Mouse (Mus musculus) hindbrain, embryonic 16.5 days (tissue): ENCODE data around the gene Gm43738. TPM values are rescaled to one million over a fixed set of nuclear protein-coding genes. Genes with fewer than 3 reads are reported as not detected.

Experiments used
- ATAC-seq: fragments of 200-750 bp; cut with Nextera tagmentation; 2 replicates; pipeline ENCODE4 v1.8.0; 2017; ENCODE audit warnings: moderate TSS enrichment, moderate library complexity
- H3K27ac ChIP-seq: fragments of 300-500 bp; sonication (generic); 2 replicates; pipeline ENCODE4 v1.5.1; 2014; ENCODE audit warnings: low read depth, mild to moderate bottlenecking, control low read depth, low read length, moderate library complexity
- H3K27me3 ChIP-seq: fragments of 300-500 bp; sonication (generic); replicated peaks from 2 replicates; pipeline ENCODE4 v1.6.1; 2014; ENCODE audit warnings: low read length; ENCODE audit not compliant: control insufficient read depth, insufficient read depth
- H3K36me3 ChIP-seq: fragments of 300-500 bp; sonication (generic); 2 replicates; pipeline ENCODE4 v1.6.1; 2014; ENCODE audit warnings: mild to moderate bottlenecking, low read length, moderate library complexity, mixed read lengths; ENCODE audit not compliant: control insufficient read depth, insufficient read depth
- H3K4me1 ChIP-seq: fragments of 300-500 bp; sonication (generic); 2 replicates; pipeline ENCODE4 v1.6.1; 2014; ENCODE audit warnings: low read depth, low read length; ENCODE audit not compliant: control insufficient read depth, insufficient read depth
- H3K4me2 ChIP-seq: fragments of 300-500 bp; sonication (generic); 2 replicates; pipeline ENCODE4 v1.6.1; 2014; ENCODE audit warnings: mild to moderate bottlenecking, low read length, control low read depth, moderate library complexity
- H3K4me3 ChIP-seq: fragments of 300-500 bp; sonication (generic); 2 replicates; pipeline ENCODE4 v1.5.1; 2014; ENCODE audit warnings: mild to moderate bottlenecking, low read length, control low read depth, moderate library complexity
- H3K9ac ChIP-seq: fragments of 300-500 bp; sonication (generic); 2 replicates; pipeline ENCODE4 v1.6.1; 2014; ENCODE audit warnings: low read depth, mild to moderate bottlenecking, control low read depth, low read length, moderate library complexity
- H3K9me3 ChIP-seq: fragments of 300-500 bp; sonication (generic); 2 replicates; pipeline ENCODE4 v1.6.1; 2014; ENCODE audit warnings: mild to moderate bottlenecking, low read length, moderate library complexity; ENCODE audit not compliant: control insufficient read depth
- WGBS: fragments of 180-500 bp; shearing (Covaris S2); extraction: QIAGEN DNeasy Blood & Tissue Kit; methylation state at CpG from one replicate; pipeline ENCODE4 v1.1.7; 2014; 5-methylcytosine and 5-hydroxymethylcytosine counted together
- polyA plus RNA-seq: library from polyadenylated mRNA; unstranded; fragments of >200 nt; fragmentation: Nextera tagmentation; extraction: Ambion mirVana; gene quantifications from 2 replicates; pipeline ENCODE4 v1.2.1, GENCODE M21; 2015

Gene Gm43738
- polyA plus RNA-seq, 1 experiment from 2014 or later, result not detected

DNA sequence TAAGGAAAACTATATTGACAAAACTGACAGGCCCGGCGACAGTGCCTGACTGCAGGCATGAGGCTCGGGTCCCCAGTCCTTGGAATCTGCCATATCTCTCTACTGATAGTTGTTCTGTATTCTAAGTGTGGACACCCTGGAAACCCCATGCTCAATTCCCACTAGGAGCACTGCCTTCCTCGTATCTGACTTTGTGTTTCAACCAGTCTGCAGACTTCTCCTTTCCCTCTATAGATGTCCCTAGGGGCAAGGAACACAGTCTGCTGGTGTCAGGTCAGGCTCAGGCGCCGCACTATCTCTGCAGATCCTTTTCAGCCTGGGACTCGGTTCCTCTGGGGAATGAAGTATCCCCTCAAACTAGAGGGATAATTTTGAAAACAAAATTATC, 32.2 kb upstream of the Gm43738 start:
- no peak overlapping the region for H3K4me2 ChIP-seq

DNA sequence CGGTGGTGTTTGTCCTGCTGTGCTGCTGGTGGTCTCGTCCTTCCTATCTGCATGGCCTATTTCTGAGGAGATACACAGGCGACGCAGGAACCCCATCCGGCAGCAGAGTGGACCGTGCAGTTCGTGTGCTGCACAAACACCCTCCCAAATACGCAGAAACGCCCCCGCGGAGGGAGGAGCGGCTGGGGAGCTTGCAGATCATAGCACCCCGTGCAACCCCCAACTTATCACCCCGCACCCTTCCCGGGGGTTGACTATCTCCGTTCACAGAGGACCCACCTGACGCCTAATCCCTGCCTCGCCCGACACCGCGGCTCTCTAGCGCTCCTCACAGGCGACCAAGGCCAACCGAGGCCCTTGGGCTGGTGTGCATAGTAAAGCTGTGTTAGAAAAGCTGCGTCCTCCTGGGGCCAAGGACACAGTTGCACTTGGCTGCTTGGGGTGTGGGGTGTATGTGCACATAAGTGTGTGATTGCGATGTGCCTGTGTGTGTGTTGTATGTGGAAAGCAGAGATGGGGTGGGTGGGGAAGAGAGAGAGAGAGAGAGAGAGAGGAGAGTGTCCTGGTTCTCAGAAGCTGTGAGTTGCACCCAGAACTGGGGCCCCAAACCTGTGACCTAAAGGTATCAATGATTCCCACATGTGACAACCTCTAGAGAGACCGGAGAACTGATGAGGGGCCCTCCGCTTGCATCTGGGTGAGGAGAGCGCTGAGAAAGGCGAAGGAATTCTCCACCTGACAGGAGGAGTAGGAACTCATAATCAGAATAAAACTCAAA, 31.6 kb upstream of the Gm43738 start:
- no peak overlapping the region for H3K27ac ChIP-seq
- H3K9ac ChIP-seq, result peak overlapping the region; percentile 56
- H3K9me3 ChIP-seq, result no peaks in the 10 kb centered on the region
- no peaks in the 10 kb centered on the region for H3K27me3 ChIP-seq
- H3K4me3 ChIP-seq, result peak overlapping the region; percentile 35
- peak; percentile 81 for ATAC-seq
- H3K4me1 ChIP-seq, result peaks cover 5% of the 10 kb centered on the region; the same call in 1 of the 2 replicates
- H3K36me3 ChIP-seq, result no peaks in the 10 kb centered on the region
- peak overlapping the region; percentile 77 for H3K4me2 ChIP-seq
- 17% methylated on average over 30 of the region's 30 CpGs for WGBS

More for the DNA sequence above, 32.2 kb upstream of the Gm43738 start:
- Histone ChIP-seq H3K27me3 (no peaks in the 10 kb centered on the region), H3K27ac (no peak overlapping the region), H3K9me3 (no peaks in the 10 kb centered on the region), H3K4me1 (peaks cover 5% of the 10 kb centered on the region; the same call in 1 of the 2 replicates), H3K36me3 (no peaks in the 10 kb centered on the region), H3K4me3 (no peak overlapping the region), H3K9ac (no peak overlapping the region)
- 82% methylated on average over 7 of the region's 7 CpGs for WGBS
- no peak for ATAC-seq

DNA sequence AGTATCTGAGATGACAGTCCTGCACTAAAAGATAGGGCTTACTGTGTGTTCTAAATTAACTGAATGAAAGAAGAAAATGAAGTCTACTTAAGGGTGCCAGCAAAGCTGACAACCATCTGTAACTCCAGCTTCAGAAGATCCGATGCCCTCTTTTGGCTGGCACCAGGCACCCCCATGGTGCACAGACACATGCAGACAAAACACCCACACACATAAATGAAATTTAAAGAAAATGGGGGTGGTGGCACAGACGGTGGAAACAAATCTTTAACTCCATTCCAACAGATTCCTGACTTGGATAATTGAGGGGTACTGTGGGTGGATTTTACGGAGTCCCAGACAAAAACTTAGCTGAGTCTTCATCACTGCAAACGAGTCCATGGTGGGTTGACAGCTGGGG, 30.9 kb upstream of the Gm43738 start:
- 0 out of 2 replicates have a peak, but pooled peaks have one; percentile 9 for ATAC-seq
- no peak overlapping the region; the same call in none of the 2 replicates for H3K4me3 ChIP-seq
- 30% methylated on average over 4 of the region's 4 CpGs for WGBS

DNA sequence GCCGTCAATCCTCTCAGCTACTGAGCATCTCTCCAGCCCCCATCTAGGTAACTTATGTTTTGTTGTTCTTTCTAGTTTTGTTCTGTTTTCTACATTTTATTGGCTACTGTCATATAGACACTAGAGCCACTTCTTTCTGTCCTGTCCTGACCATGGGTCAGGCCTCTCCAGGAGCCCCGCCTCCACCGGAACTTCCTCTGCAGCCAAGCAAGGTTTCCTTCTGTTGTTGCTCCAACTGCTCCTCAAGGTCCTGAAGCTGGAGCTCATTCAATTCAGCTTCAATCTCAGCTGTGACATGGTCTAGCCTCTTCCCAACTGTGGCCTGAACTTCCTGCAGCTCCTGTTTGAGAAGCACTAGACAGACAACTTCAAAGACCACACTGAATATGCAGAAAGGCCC, 29.0 kb upstream of the Gm43738 start:
- Histone ChIP-seq H3K9me3 (no peaks in the 10 kb centered on the region), H3K4me1 (peaks cover 5% of the 10 kb centered on the region; the same call in 1 of the 2 replicates), H3K36me3 (no peaks in the 10 kb centered on the region), H3K27ac (no peak overlapping the region), H3K4me2 (no peak overlapping the region), H3K4me3 (no peak overlapping the region), H3K9ac (no peak overlapping the region), H3K27me3 (no peaks in the 10 kb centered on the region)
- WGBS, result 90% methylated on average over 3 of the region's 3 CpGs
- ATAC-seq, result no peak

More for the DNA sequence above, 30.9 kb upstream of the Gm43738 start:
- Histone ChIP-seq H3K9me3 (no peaks in the 10 kb centered on the region), H3K9ac (peak overlapping the region; percentile 56), H3K27me3 (no peaks in the 10 kb centered on the region), H3K36me3 (no peaks in the 10 kb centered on the region), H3K27ac (no peak overlapping the region), H3K4me1 (peaks cover 5% of the 10 kb centered on the region; the same call in 1 of the 2 replicates), H3K4me2 (peak overlapping the region; percentile 77)

DNA sequence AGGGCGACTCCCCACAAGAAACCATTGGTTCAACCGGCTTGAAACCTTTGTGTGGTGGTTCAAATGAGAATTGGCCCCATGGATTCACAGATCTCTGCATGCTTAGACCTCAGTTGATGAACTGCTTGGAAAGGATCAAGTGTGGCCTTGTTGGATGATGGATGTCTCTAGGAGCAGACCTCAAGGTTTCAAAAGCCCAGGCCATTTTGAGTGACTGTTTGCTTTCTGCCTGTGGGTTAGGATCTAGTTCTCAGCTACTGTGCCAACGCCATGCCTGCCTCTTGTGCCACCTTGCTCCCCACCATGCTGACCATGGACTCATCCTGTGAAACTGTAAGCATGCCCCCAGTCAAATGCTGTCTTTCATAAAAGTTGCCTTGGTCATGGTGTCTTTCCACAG, 25.1 kb upstream of the Gm43738 start:
- WGBS, result 90% methylated on average over 3 of the region's 3 CpGs
- H3K4me3 ChIP-seq, result no peak overlapping the region
- no peak overlapping the region for H3K27ac ChIP-seq
- H3K4me1 ChIP-seq, result no peaks in the 10 kb centered on the region
- no peak for ATAC-seq
- H3K36me3 ChIP-seq, result no peaks in the 10 kb centered on the region
- H3K9ac ChIP-seq, result no peak overlapping the region
- no peaks in the 10 kb centered on the region for H3K27me3 ChIP-seq
- no peak overlapping the region for H3K4me2 ChIP-seq
- H3K9me3 ChIP-seq, result no peaks in the 10 kb centered on the region

DNA sequence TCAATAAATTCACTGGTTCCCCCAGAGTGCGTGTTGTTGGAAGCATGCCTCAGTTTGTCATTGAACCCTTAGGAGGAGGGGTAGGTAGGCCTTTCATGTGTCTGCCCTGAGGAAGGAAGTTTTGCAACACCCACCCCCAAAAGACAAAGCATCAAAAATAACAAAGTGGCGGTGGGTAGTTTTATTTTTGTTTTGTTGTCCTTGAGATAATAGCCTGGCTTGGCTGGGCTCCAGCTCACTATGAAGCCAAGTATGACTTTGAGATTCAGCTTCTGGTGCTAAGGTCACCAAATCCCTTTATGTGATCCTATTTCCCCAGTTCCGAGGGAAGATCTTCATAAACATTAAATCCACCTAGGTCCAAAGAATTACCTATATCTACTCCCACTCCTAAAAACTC, 23.3 kb upstream of the Gm43738 start:
- no peaks in the 10 kb centered on the region for H3K27me3 ChIP-seq
- no peaks in the 10 kb centered on the region for H3K4me1 ChIP-seq
- H3K27ac ChIP-seq, result no peak overlapping the region
- no peaks in the 10 kb centered on the region for H3K36me3 ChIP-seq
- WGBS, result 73% methylated on average over 3 of the region's 3 CpGs
- no peak overlapping the region for H3K4me3 ChIP-seq
- no peaks in the 10 kb centered on the region for H3K9me3 ChIP-seq
- H3K4me2 ChIP-seq, result no peak overlapping the region
- no peak overlapping the region for H3K9ac ChIP-seq
- ATAC-seq, result no peak

DNA sequence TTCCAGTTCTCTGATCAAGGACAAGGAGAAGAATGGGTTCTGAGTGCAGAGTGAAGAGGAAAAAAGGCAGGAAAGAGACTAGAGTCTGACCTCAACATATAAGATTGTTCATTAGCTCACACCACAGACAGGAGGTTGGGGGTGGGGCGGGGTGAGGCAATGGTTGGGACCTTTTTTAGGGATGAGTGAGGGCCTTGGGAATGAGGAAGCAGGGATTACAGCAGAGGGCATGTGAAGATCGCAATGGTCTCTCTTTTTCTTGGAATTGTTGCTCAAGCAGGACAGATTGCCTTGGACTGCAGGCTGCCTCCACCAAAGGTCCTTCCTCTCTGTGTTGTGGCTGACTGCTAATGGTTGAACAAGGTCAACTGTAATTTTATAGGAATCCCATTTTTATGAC, 22.4 kb upstream of the Gm43738 start:
- H3K4me2 ChIP-seq, result no peak overlapping the region
- H3K36me3 ChIP-seq, result no peaks in the 10 kb centered on the region
- no peaks in the 10 kb centered on the region for H3K9me3 ChIP-seq
- no peak overlapping the region for H3K4me3 ChIP-seq
- H3K27me3 ChIP-seq, result no peaks in the 10 kb centered on the region
- H3K27ac ChIP-seq, result no peak overlapping the region
- H3K9ac ChIP-seq, result no peak overlapping the region
- ATAC-seq, result no peak
- no peaks in the 10 kb centered on the region for H3K4me1 ChIP-seq
- 85% methylated on average over 2 of the region's 2 CpGs for WGBS

DNA sequence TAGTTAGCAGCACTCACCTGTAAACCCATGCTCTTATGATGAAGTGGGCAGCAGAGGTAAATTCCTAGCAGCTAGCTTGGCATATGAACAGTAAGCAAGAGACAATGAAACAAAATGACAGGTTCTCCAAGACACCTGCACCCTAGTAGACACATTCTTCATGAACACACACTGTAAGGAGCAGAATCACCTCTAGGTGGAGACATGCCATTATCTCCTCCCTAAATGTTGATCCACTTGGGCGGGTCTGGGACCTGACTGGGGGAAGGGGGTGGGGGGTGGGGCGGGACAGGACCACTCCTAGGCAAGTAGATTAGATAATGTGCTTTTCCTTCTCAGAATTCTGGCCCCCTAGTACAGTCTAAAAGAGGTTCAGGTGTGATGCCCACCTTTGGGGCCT, 14.6 kb upstream of the Gm43738 start:
- Histone ChIP-seq H3K27ac (no peak overlapping the region), H3K4me1 (no peaks in the 10 kb centered on the region), H3K4me3 (no peak overlapping the region), H3K27me3 (no peaks in the 10 kb centered on the region), H3K36me3 (no peaks in the 10 kb centered on the region), H3K9me3 (no peaks in the 10 kb centered on the region), H3K9ac (no peak overlapping the region), H3K4me2 (no peak overlapping the region)
- ATAC-seq, result no peak
- WGBS, result 13% methylated on average over 2 of the region's 2 CpGs

DNA sequence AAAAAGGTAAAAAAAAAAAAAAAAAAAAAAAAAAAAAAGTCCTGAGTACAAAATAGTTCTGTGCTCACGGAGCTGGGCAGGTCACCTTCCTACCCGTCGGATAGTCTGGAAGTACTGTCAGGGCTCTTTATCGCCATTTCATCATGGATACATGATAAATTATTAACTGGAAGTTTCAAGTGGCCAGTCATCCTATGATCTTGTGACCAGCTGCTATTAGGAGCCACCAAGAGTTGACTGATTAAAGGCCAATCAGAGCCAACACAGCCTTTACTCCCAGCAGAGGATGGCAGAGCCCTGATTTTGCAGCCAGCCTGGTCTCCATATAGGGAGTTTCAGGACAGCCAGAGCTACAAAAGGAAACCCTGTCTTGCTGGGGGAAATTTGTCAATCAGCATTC, 12.2 kb upstream of the Gm43738 start:
- no peak overlapping the region for H3K9ac ChIP-seq
- ATAC-seq, result no peak
- H3K9me3 ChIP-seq, result no peaks in the 10 kb centered on the region
- H3K27me3 ChIP-seq, result no peaks in the 10 kb centered on the region
- H3K4me1 ChIP-seq, result no peaks in the 10 kb centered on the region
- 84% methylated on average over 4 of the region's 4 CpGs for WGBS
- no peaks in the 10 kb centered on the region for H3K36me3 ChIP-seq
- H3K4me2 ChIP-seq, result no peak overlapping the region
- H3K27ac ChIP-seq, result no peak overlapping the region
- H3K4me3 ChIP-seq, result no peak overlapping the region
